Mouse (Mus musculus) kidney, embryonic 16.5 days (tissue): ENCODE measurements at regions not wholly inside any gene's neighbourhood (a gene's known extent, or its start where the extent isn't known, plus 50 kb on each side); places are given as distances from the start of the nearest gene placed in this dataset.

Source experiments
- ATAC-seq: fragments of 200-750 bp; cut with Nextera tagmentation; 2 replicates; pipeline ENCODE4 v1.8.0; 2017; ENCODE audit warnings: moderate TSS enrichment; ENCODE audit not compliant: low FRiP score, low TSS enrichment
- H3K27ac ChIP-seq: fragments of 300-500 bp; sonication (generic); 2 replicates; pipeline ENCODE4 v1.5.1; 2014; ENCODE audit warnings: low read length
- H3K27me3 ChIP-seq: fragments of 300-500 bp; sonication (generic); 2 replicates; pipeline ENCODE4 v1.6.1; 2014; ENCODE audit warnings: low read length, control low read depth, mixed read lengths; ENCODE audit not compliant: insufficient read depth
- H3K36me3 ChIP-seq: fragments of 300-500 bp; sonication (generic); 2 replicates; pipeline ENCODE4 v1.6.1; 2014; ENCODE audit warnings: low read length, control low read depth, mixed read lengths; ENCODE audit not compliant: insufficient read depth
- H3K4me1 ChIP-seq: fragments of 300-500 bp; sonication (generic); 2 replicates; pipeline ENCODE4 v1.6.1; 2014; ENCODE audit warnings: low read length, control low read depth, mixed read lengths; ENCODE audit not compliant: insufficient read depth
- H3K4me2 ChIP-seq: fragments of 300-500 bp; sonication (generic); replicated peaks from 2 replicates; pipeline ENCODE4 v1.6.1; 2014; ENCODE audit warnings: low read depth, low read length
- H3K4me3 ChIP-seq: fragments of 300-500 bp; sonication (generic); 2 replicates; pipeline ENCODE4 v1.5.1; 2014; ENCODE audit warnings: mild to moderate bottlenecking, low read length
- H3K9ac ChIP-seq: fragments of 300-500 bp; sonication (generic); replicated peaks from 2 replicates; pipeline ENCODE4 v1.6.1; 2014; ENCODE audit warnings: low read length
- H3K9me3 ChIP-seq: fragments of 300-500 bp; sonication (generic); 2 replicates; pipeline ENCODE4 v1.6.1; 2016; ENCODE audit warnings: low read length, control low read depth
- WGBS: fragments of 180-500 bp; shearing (Covaris S2); extraction: QIAGEN DNeasy Blood & Tissue Kit; methylation state at CpG from one replicate; pipeline ENCODE4 v1.1.7; 2014; 5-methylcytosine and 5-hydroxymethylcytosine counted together

DNA sequence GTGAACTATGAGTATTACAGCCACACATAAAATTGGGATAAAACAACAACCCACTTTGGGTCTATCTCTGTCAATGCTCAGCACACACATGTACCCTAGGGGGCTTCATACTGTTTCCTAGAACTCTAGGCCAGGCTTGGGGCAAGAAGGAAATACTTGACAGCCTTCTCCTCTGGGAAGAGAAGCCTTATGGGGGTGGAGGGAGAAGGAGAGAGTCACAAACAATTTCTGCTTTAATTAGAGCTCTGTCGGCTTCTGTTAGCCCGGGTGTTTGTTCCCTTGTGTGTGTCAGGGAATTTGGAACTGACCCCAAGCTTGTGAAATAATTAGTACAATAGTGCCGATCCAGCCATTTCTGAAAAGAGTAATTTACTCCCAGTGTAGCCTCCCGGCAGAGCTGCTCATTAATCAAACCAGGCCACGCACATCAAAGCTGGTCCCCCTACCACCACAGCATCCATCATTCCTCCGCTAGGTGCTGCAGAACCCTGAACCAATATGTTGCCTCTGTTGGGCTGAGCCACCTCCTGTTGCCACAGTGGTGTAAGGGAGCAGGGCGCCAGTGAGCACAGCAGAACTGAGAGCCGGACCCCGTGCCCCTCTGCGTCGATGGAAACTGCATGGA, 307.3 kb downstream of the Tmem114 start:
- ATAC-seq = peak; percentile 74
- H3K9ac ChIP-seq = no peak overlapping the region

DNA sequence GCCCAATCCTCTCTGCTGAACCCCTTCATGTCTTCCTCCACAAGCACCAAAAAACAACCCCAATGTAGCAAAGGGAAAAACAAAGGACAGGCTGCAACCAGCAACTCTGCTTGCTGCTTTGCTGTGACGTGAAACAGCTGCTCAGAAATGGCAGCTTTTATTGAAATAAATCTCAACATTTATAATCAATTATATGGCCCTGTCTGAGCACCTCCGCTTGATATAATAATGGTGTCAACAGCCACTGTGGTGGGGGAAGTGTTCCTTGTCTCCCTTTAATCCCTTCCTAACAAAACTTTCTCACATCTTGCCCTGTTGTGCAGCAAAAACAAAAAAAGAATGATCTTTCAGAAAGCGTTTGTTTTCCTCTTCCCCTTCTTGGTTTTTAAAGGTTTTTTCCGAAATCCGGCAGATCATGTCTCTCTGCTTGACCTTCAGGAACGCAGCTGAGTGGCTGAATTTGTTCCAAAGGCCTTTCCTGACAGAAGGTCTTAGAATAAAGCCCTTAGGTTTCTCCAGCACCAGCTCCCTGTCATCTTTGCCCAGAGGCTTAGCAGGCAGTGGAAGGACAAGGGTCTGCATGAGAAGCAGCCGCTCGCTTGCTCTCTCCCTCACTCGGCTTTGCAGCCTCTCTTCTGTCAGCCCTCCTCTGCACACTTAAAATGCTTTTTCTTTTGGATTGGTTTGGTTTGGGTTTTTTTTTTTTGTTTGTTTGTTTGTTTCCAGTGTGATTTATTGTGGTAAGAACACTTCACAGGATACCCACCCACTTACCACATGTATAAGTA, 313.4 kb downstream of the Tmem114 start:
- H3K4me3 ChIP-seq = no peak overlapping the region
- 38% methylated on average over 9 of the region's 9 CpGs for WGBS
- H3K4me2 ChIP-seq = no peak overlapping the region
- 0 out of 2 replicates have a peak, but pooled peaks cover 2% of the 10 kb centered on the region for H3K4me1 ChIP-seq
- H3K9me3 ChIP-seq = no peaks in the 10 kb centered on the region
- H3K36me3 ChIP-seq = no peaks in the 10 kb centered on the region
- H3K27ac ChIP-seq = no peak overlapping the region
- peak; percentile 63; the same call in 1 of the 2 replicates for ATAC-seq
- no peaks in the 10 kb centered on the region for H3K27me3 ChIP-seq
- no peak overlapping the region for H3K9ac ChIP-seq

More for the DNA sequence above, 307.3 kb downstream of the Tmem114 start:
- 19% methylated on average over 11 of the region's 11 CpGs for WGBS
- Histone ChIP-seq H3K4me2 (no peak overlapping the region), H3K4me3 (no peak overlapping the region), H3K36me3 (no peaks in the 10 kb centered on the region), H3K27me3 (no peaks in the 10 kb centered on the region), H3K27ac (no peak overlapping the region), H3K4me1 (peaks cover 3% of the 10 kb centered on the region; the same call in 1 of the 2 replicates), H3K9me3 (no peaks in the 10 kb centered on the region)

DNA sequence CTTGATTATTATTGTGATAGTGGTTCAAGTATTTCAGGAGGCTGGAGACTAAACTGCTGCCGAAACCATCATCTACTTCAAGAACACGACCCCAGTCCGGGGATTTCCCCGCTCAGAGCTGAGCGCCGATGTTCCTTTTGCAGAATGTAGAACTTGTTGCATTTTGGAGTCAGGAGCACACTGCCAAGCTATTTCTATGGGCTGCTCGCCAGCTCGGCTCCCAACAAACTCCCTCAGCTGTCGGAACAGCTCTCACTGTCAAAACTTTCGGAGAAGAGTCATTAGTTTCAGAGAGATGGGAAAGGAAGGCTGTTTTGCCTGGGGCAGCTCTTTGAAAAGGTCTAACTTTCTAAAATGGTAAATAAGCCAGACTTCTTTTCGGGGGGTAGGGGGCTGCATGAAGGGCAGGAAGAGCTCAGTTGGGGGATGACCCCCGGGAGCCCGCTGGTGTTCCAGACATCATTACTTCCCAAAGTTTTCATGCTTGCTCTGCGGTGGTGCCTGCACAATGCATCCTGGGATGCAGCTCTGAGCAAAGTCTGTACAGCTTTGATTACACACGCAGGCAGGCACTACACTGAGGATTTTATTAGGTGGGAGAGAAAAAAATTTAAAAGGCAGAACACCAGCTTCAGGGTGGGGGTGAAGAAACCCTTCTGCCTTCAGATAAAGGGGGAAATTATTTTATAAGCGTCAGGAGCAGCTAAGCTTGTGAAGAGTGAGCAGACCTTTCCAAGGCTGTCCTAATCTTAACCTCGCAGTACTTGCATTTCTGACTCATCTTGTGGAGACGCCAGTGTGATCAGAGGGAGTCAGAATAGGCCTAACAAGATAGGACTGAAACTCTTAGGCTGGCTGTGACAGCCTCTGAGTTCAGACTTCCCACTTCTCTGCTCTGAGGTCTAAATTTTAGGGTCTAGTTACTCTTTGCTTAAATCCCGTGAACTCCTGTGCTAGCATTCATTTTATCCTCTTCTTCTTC, 316.5 kb downstream of the Tmem114 start:
- ATAC-seq = no peak
- no peak overlapping the region for H3K27ac ChIP-seq
- no peak overlapping the region for H3K9ac ChIP-seq
- no peaks in the 10 kb centered on the region for H3K27me3 ChIP-seq
- WGBS = 55% methylated on average over 19 of the region's 19 CpGs
- H3K36me3 ChIP-seq = no peaks in the 10 kb centered on the region
- no peak overlapping the region for H3K4me3 ChIP-seq
- 0 out of 2 replicates have a peak, but pooled peaks cover 2% of the 10 kb centered on the region for H3K4me1 ChIP-seq
- no peak overlapping the region; the same call in 1 of the 2 replicates for H3K4me2 ChIP-seq
- H3K9me3 ChIP-seq = no peaks in the 10 kb centered on the region

DNA sequence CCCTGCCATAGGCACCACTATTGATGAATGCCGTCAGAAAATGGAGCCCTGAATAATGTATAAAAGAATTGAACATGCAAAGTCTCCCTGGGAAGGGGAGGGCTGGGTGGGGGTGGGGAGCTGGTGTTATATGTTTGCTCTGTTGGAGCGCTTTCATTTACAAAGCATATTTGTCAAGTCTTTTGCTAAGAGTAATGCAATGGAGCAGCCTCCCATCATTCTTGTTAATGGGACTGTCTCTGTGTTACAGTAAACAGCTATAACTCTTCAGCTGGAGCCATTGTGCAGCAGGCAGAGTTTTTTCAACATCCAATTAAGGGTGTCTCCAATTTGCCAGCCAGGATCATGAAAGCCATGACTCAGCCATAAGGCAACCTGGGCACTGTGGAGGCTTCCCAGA, 345.9 kb downstream of the Tmem114 start:
- H3K4me1 ChIP-seq = no peaks in the 10 kb centered on the region
- ATAC-seq = no peak
- no peak overlapping the region for H3K4me3 ChIP-seq
- H3K27ac ChIP-seq = no peak overlapping the region
- H3K27me3 ChIP-seq = no peaks in the 10 kb centered on the region
- WGBS = 82% methylated on average over 2 of the region's 2 CpGs
- no peak overlapping the region for H3K4me2 ChIP-seq
- H3K9me3 ChIP-seq = no peaks in the 10 kb centered on the region
- no peak overlapping the region for H3K9ac ChIP-seq
- no peaks in the 10 kb centered on the region for H3K36me3 ChIP-seq

DNA sequence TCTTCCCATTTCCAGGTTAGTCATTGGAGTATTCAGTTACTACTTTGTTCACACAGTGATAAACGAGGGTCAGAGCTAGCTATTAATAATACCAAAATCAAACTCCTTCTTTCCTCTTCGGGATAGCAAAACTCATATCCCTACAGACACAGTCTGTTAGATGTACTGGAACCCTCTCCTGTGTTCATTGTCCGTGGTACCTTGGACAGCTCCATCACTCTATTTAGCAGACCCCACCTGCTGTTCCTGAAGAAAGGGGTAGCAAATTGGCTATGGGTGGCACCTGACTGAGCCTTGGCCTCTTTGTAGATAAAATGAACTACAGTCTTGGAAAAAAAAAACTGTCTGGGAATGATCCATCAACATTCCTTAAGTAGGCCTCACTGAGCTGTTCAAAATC, 346.5 kb downstream of the Tmem114 start:
- Histone ChIP-seq H3K4me3 (no peak overlapping the region), H3K9ac (no peak overlapping the region), H3K27ac (no peak overlapping the region), H3K9me3 (no peaks in the 10 kb centered on the region), H3K36me3 (no peaks in the 10 kb centered on the region), H3K27me3 (no peaks in the 10 kb centered on the region), H3K4me1 (no peaks in the 10 kb centered on the region), H3K4me2 (no peak overlapping the region)
- 49% methylated on average over 3 of the region's 3 CpGs for WGBS
- ATAC-seq = no peak

DNA sequence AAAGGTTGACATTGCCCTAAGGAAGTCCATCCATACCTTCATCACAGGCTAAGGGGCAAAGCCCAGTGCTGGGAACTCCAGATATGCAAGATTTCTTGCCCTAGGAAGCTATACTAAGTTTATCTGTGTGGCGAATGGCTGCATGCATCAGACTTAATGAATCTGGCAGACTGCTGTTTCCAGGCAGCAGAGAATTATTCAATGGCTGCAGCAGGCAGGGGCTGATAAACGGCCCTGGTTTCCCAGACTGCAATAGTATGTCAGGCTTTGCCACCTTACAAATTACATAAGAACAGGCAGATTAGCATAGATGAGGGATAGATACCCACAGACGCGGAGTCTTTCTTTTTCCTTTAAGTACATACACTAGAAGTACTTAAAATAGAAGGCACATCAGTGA, 350.2 kb downstream of the Tmem114 start:
- Histone ChIP-seq H3K9me3 (no peaks in the 10 kb centered on the region), H3K36me3 (no peaks in the 10 kb centered on the region), H3K9ac (no peak overlapping the region), H3K27ac (no peak overlapping the region), H3K4me2 (no peak overlapping the region), H3K4me3 (no peak overlapping the region), H3K27me3 (no peaks in the 10 kb centered on the region), H3K4me1 (no peaks in the 10 kb centered on the region)
- no peak for ATAC-seq
- 74% methylated on average over 4 of the region's 4 CpGs for WGBS

DNA sequence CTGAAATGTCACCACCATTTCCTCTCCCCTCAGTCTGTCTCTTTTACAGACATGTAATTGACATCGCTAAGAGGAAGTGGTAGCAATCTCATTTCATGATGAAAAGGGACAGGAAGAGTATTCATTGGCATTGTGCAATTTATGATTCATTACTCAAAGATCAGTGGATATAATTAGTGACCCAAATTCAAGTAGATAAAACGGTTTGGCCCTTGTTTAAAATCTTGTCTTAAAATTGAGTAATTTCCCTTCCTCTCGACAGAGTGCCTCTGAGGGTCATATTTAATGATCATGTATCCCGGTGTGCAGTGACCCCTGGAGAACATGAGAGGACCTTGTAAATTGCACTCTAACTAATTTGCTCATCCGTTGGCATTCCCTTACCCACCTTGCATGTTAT, 371.0 kb downstream of the Tmem114 start:
- ATAC-seq = no peak
- Histone ChIP-seq H3K9ac (no peak overlapping the region), H3K4me2 (no peak overlapping the region), H3K36me3 (no peaks in the 10 kb centered on the region), H3K4me1 (no peaks in the 10 kb centered on the region), H3K9me3 (no peaks in the 10 kb centered on the region), H3K4me3 (no peak overlapping the region), H3K27ac (no peak overlapping the region), H3K27me3 (no peaks in the 10 kb centered on the region)
- WGBS = 12% methylated on average over 5 of the region's 5 CpGs

DNA sequence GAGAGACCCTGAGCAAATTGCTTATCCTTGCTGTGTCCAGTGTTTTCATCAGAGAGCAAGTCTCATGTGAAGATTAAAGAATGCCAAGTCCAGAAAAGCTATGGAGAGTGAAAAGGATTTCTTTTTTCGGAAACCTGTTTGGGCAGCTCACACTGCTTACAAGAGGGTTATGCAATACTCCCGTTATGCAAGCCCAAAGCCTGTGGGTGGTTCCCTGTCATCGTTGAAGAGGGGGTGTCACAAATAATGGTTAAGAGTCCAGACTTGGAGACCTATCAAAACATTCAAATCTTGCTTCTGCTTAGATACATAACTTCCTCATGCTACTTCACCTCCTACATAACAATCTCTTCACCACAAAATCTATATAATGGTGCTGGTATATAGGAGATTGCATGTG, 416.0 kb downstream of the Tmem114 start:
- WGBS = 68% methylated on average over 3 of the region's 3 CpGs
- Histone ChIP-seq H3K9ac (no peak overlapping the region), H3K4me2 (no peak overlapping the region), H3K27ac (no peak overlapping the region), H3K4me1 (no peaks in the 10 kb centered on the region), H3K9me3 (no peaks in the 10 kb centered on the region), H3K4me3 (no peak overlapping the region), H3K36me3 (no peaks in the 10 kb centered on the region), H3K27me3 (no peaks in the 10 kb centered on the region)
- ATAC-seq = no peak

DNA sequence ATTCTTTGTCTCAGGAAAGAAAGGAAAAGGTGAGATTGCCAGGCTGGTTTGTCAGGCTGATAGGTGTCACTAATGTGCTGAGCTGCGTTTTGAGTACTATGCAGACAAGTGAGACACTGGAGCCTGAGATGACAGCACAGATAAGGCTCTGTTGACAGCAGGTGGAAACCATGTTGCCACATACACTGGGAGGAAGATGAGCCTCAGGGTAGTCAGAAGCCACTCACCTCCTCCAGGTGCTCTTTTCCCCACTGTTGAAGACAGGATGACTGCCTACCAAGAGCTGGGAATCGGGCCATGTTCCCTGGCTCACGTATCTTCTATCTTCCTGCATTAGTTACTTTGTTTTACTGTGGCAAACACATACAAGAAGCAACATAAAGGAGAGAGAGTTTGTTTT, 418.3 kb downstream of the Tmem114 start:
- Histone ChIP-seq H3K27me3 (no peaks in the 10 kb centered on the region), H3K9me3 (no peaks in the 10 kb centered on the region), H3K9ac (no peak overlapping the region), H3K27ac (no peak overlapping the region), H3K4me2 (no peak overlapping the region), H3K36me3 (no peaks in the 10 kb centered on the region), H3K4me3 (no peak overlapping the region), H3K4me1 (peaks cover 3% of the 10 kb centered on the region; the same call in 1 of the 2 replicates)
- WGBS = 79% methylated on average over 3 of the region's 3 CpGs
- no peak for ATAC-seq
